Mouse (Mus musculus) ovary, postnatal 14 days (tissue): ENCODE results near the gene Amacr.
"Not testable (repeated sequence)": the region's sequence is repeated elsewhere in the genome, so short reads cannot be mapped to it uniquely, and the experiment has no call there.

Source experiments
- DNase-seq: peaks from one replicate; pipeline ENCODE4 v3.0.0; 2022; ENCODE audit warnings: low spot score

Amacr gene

GRCm38 (mm10) chr15:10981377-10982063 lies at the start of gene Amacr:
Gene Amacr, plus strand, starts transcription at chr15:10981756.
- peak; percentile 78 for DNase-seq

GRCm38 (mm10) chr15:10933930-10934329 lies 47.6 kb upstream of the Amacr start:
- no peak for DNase-seq

- DNase-seq, result no peak
Measured at GRCm38 (mm10) chr15:10940148-10941108, 41.1 kb upstream of the Amacr start.

GRCm38 (mm10) chr15:10941901-10942300 lies 39.7 kb upstream of the Amacr start:
- DNase-seq, result no peak

- no peak for DNase-seq
Measured at GRCm38 (mm10) chr15:10947852-10948251, 33.7 kb upstream of the Amacr start.

GRCm38 (mm10) chr15:10951951-10952759 lies 29.4 kb upstream of the Amacr start, which contains the start of gene C1qtnf3:
Gene C1qtnf3, plus strand, starts transcription at chr15:10952332.
- DNase-seq, result no peak

GRCm38 (mm10) chr15:10952760-10953305 lies 28.7 kb upstream of the Amacr start:
- no peak for DNase-seq

- no peak for DNase-seq
Measured at GRCm38 (mm10) chr15:10953465-10953864, 28.1 kb upstream of the Amacr start.

- no peak for DNase-seq
Measured at GRCm38 (mm10) chr15:10954381-10955016, 27.1 kb upstream of the Amacr start.

GRCm38 (mm10) chr15:10955156-10955555 lies 26.4 kb upstream of the Amacr start:
- DNase-seq, result no peak

- DNase-seq, result no peak
Measured at GRCm38 (mm10) chr15:10956706-10957105, 24.9 kb upstream of the Amacr start.

GRCm38 (mm10) chr15:10959277-10960026 lies 22.1 kb upstream of the Amacr start:
- no peak for DNase-seq

GRCm38 (mm10) chr15:10960267-10960666 lies 21.3 kb upstream of the Amacr start:
- no peak for DNase-seq

GRCm38 (mm10) chr15:10962601-10963000 lies 19.0 kb upstream of the Amacr start:
- DNase-seq, result no peak

GRCm38 (mm10) chr15:10969439-10969838 lies 12.1 kb upstream of the Amacr start:
- no peak for DNase-seq

GRCm38 (mm10) chr15:10970777-10971176 lies 10.8 kb upstream of the Amacr start:
- DNase-seq, result no peak

GRCm38 (mm10) chr15:10977151-10977550 lies 4.4 kb upstream of the Amacr start:
- DNase-seq, result no peak

GRCm38 (mm10) chr15:10980712-10981111 lies 844 bp upstream of the Amacr start:
- no peak for DNase-seq

- no peak for DNase-seq
Measured at GRCm38 (mm10) chr15:10982064-10982435, 494 bp downstream of the Amacr start.

GRCm38 (mm10) chr15:10985756-10986155 lies 4.2 kb downstream of the Amacr start:
- DNase-seq, result no peak

- not testable (repeated sequence) for DNase-seq
Measured at GRCm38 (mm10) chr15:10986477-10986876, 4.9 kb downstream of the Amacr start.
